Mouse (Mus musculus): ENCODE results near the gene 9530053A07Rik. TPM values are rescaled to one million over a fixed set of nuclear protein-coding genes. Genes with fewer than 3 reads are reported as not detected.

Gene 9530053A07Rik
- polyA plus RNA-seq, 1 experiment from 2014 or later, result 0.01 TPM

DNA sequence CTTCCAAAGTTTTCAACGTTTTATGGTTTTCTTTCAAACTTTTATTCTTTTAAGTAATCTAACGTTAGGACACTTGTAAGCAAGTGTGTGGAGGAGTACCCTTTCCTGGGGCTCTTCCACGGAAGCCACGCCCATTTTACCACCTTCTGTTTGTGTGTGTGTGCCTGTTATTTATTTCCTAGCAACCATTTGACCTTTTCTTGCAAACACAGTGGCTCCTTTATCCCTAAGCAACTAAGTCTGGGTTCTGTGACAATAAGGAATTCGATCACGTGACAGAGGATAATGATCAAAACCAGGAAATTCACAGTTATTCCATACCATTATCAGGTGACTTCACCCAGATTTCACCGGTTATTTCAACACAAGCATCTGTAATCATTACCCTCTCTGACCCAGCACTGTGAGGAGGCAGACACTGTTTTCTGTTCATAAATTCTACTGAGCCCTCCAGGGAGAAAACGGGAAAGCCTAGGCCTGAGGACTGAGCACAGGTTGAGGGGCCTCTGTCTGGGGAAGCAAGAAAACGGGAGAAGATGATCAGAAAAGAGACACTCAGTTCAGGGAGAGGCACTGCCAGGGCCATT is 32.0 kb downstream of the 9530053A07Rik start:
- DNase-seq (ENCODE audit: low spot score) (no peak), ATAC-seq (ENCODE audit: low read depth) (no peak)
- no peak overlapping the region for H3K9ac ChIP-seq (ENCODE audit: low read depth, low read length)
- H3K9me3 ChIP-seq (ENCODE audit: control insufficient read depth, low read length), result 0 out of 2 replicates have a peak, but pooled peaks cover 6% of the 10 kb centered on the region
- WGBS, result 54% methylated on average over 9 of the region's 9 CpGs
- no peaks in the 10 kb centered on the region for H3K27me3 ChIP-seq (replicated peaks; ENCODE audit: control insufficient read depth, insufficient read depth, low read length)
- no peak overlapping the region for H3K27ac ChIP-seq (replicated peaks; ENCODE audit: low read depth, low read length)
- no peaks in the 10 kb centered on the region for H3K36me3 ChIP-seq (ENCODE audit: control insufficient read depth, insufficient read depth, low read length)
- no peak overlapping the region for H3K4me3 ChIP-seq (ENCODE audit: low read depth, low read length)
- no peak overlapping the region for H3K4me2 ChIP-seq (ENCODE audit: low read depth, low read length)
- H3K4me1 ChIP-seq (ENCODE audit: control insufficient read depth, insufficient read depth, low read length), result no peaks in the 10 kb centered on the region

DNA sequence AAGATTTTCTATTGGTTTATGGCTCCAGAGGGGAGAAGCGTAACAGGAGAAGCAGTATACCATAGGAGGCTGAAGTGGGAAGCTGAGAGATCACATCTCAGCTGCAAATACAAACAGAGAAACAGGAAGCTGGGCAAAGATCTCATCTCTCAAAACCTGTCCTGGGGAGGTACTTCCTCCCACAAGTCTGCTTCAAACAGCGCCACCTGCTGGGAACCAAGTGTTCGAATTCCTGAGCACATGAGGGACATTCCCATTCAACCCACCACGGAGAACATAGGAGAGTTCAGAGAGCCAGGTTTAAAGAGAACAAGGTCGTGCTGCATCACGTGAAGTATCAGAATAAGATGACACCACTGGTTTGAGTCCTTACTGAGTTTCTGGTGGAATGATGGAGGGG is 36.1 kb downstream of the 9530053A07Rik start:
- 82% methylated on average over 6 of the region's 6 CpGs for WGBS
- ATAC-seq (ENCODE audit: low read depth), result no peak

DNA sequence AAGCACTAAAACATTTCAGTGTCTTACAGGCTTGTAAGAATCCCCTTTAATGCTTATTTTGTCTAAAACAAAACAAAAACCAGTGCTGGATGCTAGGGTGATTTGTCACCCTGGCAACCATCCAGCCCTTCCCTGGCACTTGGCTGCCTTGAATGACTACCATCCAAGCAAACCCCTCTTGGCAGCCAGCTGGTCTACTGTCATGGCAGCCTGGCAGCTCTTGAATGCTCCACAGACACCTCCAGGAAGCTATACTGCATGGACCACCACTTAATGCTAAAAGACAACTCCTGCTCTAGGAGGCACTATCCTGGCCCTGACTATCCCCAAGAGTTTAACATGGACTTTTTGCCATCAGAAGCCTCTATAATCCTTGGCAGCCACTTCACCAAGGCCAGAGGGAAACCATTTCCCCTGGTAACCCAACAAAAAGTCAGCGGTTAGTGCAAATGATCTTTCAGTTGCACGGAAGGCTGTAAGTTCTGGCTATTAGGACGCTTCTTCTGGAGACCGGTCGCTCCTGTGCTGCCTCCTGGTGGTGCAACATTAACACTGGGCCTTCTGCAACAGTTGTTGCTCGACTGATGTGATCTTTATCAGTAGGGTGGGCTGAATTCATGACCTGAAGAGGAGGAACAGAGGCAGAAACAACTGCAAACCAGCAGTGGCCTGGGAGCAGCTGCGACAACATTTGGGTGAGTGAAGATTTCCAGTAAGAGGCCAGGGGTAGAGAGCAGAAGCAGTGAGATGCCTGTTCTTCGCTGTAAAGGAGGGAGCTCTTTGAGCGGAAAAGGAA is 39.3 kb downstream of the 9530053A07Rik start:
- Histone ChIP-seq H3K9me3 (ENCODE audit: control insufficient read depth, low read length) (0 out of 2 replicates have a peak, but pooled peaks cover 6% of the 10 kb centered on the region), H3K36me3 (ENCODE audit: control insufficient read depth, insufficient read depth, low read length) (no peaks in the 10 kb centered on the region)
- ATAC-seq (ENCODE audit: low read depth), result peak; percentile 27; the same call in 1 of the 2 replicates

More for the DNA sequence above, 36.1 kb downstream of the 9530053A07Rik start:
- Histone ChIP-seq H3K27me3 (replicated peaks; ENCODE audit: control insufficient read depth, insufficient read depth, low read length) (no peaks in the 10 kb centered on the region), H3K4me2 (ENCODE audit: low read depth, low read length) (no peak overlapping the region), H3K27ac (replicated peaks; ENCODE audit: low read depth, low read length) (no peak overlapping the region), H3K9ac (ENCODE audit: low read depth, low read length) (no peak overlapping the region), H3K4me1 (ENCODE audit: control insufficient read depth, insufficient read depth, low read length) (peaks cover 2% of the 10 kb centered on the region; the same call in 1 of the 2 replicates), H3K9me3 (ENCODE audit: control insufficient read depth, low read length) (0 out of 2 replicates have a peak, but pooled peaks cover 6% of the 10 kb centered on the region), H3K4me3 (ENCODE audit: low read depth, low read length) (no peak overlapping the region), H3K36me3 (ENCODE audit: control insufficient read depth, insufficient read depth, low read length) (no peaks in the 10 kb centered on the region)
- DNase-seq (ENCODE audit: low spot score), result no peak

DNA sequence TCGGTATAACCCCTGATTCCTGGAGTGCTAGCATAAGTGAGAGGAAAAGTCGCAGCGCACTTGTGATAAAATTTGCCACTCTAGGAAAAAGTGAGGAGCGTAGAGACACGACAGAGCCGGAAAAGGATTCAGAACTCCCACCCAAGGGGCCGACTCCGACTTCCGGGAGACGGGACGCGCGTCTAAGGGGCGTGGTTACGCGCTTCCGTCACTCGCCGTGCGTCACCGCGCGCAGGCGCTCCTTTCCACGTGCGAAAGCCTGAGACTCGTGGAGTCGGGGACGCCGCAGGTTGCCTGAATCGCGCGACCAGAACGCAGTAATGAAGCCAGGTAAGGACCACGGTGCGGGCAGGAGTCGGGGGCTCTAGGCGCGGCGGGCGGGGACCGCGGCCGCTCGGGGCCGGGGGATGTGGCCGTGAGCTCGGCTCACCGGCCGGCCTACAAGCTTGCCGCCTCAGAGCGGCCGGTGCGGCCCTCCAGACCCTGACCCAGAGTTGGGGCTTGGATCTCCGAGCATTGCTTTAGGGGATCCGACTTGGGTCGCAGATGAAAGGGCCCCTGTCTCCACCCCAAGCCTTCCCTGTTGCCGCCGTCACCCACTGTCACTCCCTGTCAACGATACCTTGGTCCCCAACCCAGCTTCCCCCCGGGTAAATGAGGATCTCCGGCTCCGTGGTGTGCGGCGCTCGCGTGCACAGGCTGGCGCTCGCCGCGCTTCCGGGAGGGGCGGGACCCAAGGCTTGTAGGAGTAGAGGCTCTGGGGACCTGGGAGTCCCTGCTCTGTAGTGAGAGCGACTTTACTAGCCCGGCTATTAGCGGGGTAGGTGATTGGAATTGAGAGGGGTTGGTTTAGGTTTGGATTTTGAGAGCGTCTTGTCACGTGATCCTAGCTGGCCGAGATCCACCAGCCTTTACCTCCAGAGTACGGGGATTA is 40.5 kb downstream of the 9530053A07Rik start, which contains the start of gene Fbl:
TSS of gene Fbl (plus strand) at position 222 of the 934 bp plus-strand sequence.
- Histone ChIP-seq H3K4me1 (ENCODE audit: control insufficient read depth, insufficient read depth, low read length) (peaks cover 10% of the 10 kb centered on the region), H3K9me3 (ENCODE audit: control insufficient read depth, low read length) (0 out of 2 replicates have a peak, but pooled peaks cover 6% of the 10 kb centered on the region), H3K9ac (ENCODE audit: low read depth, low read length) (peak within 1 kb of the TSS; percentile 88), H3K27ac (replicated peaks; ENCODE audit: low read depth, low read length) (peak within 1 kb of the TSS; percentile 89), H3K4me3 (ENCODE audit: low read depth, low read length) (peak within 1 kb of the TSS; percentile 85), H3K36me3 (ENCODE audit: control insufficient read depth, insufficient read depth, low read length) (peaks cover under 1% of the 10 kb centered on the region; the same call in 1 of the 2 replicates), H3K27me3 (replicated peaks; ENCODE audit: control insufficient read depth, insufficient read depth, low read length) (no peaks in the 10 kb centered on the region), H3K4me2 (ENCODE audit: low read depth, low read length) (peak within 1 kb of the TSS; percentile 76)
- DNase-seq (ENCODE audit: low spot score), result peak; percentile 97
- WGBS, result under 1% methylated on average over 55 of the region's 80 CpGs
- peak; percentile 94 for ATAC-seq (ENCODE audit: low read depth)

More for the DNA sequence above, 39.3 kb downstream of the 9530053A07Rik start:
- peaks cover 10% of the 10 kb centered on the region for H3K4me1 ChIP-seq (ENCODE audit: control insufficient read depth, insufficient read depth, low read length)
- peak overlapping the region; percentile 76 for H3K4me2 ChIP-seq (ENCODE audit: low read depth, low read length)
- peak overlapping the region; percentile 88 for H3K9ac ChIP-seq (ENCODE audit: low read depth, low read length)
- peak; percentile 84 for DNase-seq (ENCODE audit: low spot score)
- peak overlapping the region; percentile 85 for H3K4me3 ChIP-seq (ENCODE audit: low read depth, low read length)
- H3K27me3 ChIP-seq (replicated peaks; ENCODE audit: control insufficient read depth, insufficient read depth, low read length), result no peaks in the 10 kb centered on the region
- WGBS, result 10% methylated on average over 9 of the region's 9 CpGs
- H3K27ac ChIP-seq (replicated peaks; ENCODE audit: low read depth, low read length), result peak overlapping the region; percentile 89

DNA sequence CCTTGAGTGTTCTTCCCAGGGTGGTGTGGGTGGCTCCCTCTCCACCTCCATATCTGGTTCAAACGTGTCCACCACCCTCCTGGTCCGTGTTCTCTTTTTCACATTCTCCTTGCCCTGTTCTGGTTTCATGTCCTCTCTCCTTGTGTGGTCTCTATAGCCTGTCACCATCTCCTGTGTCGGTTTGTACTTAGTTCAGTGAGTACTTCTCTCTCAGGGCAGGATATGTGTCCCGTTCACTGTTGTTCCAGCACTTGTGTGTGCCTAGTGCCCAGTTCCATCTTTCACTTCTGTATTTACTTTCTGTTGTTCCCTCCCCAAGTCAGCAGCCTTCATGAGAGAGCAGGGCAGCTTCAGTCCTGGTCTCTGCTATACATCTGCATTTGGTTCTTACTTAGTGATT is 46.1 kb downstream of the 9530053A07Rik start:
- no peak overlapping the region for H3K9ac ChIP-seq (ENCODE audit: low read depth, low read length)
- no peak overlapping the region for H3K27ac ChIP-seq (replicated peaks; ENCODE audit: low read depth, low read length)
- WGBS, result 84% methylated on average over 4 of the region's 4 CpGs
- DNase-seq (ENCODE audit: low spot score) (no peak), ATAC-seq (ENCODE audit: low read depth) (no peak)
- H3K27me3 ChIP-seq (replicated peaks; ENCODE audit: control insufficient read depth, insufficient read depth, low read length), result no peaks in the 10 kb centered on the region
- peaks cover 38% of the 10 kb centered on the region for H3K36me3 ChIP-seq (ENCODE audit: control insufficient read depth, insufficient read depth, low read length)
- no peak overlapping the region for H3K4me3 ChIP-seq (ENCODE audit: low read depth, low read length)
- peaks cover 9% of the 10 kb centered on the region for H3K4me1 ChIP-seq (ENCODE audit: control insufficient read depth, insufficient read depth, low read length)
- no peak overlapping the region for H3K4me2 ChIP-seq (ENCODE audit: low read depth, low read length)
- no peaks in the 10 kb centered on the region for H3K9me3 ChIP-seq (ENCODE audit: control insufficient read depth, low read length)

DNA sequence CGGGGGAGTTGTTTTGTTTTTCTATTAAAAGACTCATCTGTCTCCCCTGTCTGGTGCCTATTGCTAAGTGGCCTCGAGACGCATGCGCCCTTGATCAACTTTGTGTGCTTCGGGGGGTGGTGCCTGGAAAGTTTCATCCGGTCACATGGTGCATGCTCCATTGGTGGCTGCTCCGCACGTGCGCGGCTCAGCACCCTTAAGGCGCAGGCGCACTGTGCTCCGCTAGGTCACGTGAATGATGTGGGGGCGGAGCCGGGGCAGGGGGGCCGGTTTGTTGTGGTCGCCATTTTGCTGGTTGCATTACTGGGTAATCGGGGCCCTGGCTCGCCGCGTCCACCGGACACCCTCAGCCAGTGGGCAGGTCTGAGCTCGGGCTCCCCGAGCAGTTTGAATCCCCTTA is 50.0 kb downstream of the 9530053A07Rik start, which contains the start of gene Dyrk1b:
TSS of gene Dyrk1b (plus strand) at position 242 of the 400 bp plus-strand sequence.
- DNase-seq (ENCODE audit: low spot score) (peak; percentile 99), ATAC-seq (ENCODE audit: low read depth) (peak; percentile 90)
- H3K9ac ChIP-seq (ENCODE audit: low read depth, low read length), result peak within 1 kb of the TSS; percentile 90
- peak within 1 kb of the TSS; percentile 81 for H3K4me2 ChIP-seq (ENCODE audit: low read depth, low read length)
- H3K9me3 ChIP-seq (ENCODE audit: control insufficient read depth, low read length), result no peaks in the 10 kb centered on the region
- no peaks in the 10 kb centered on the region for H3K27me3 ChIP-seq (replicated peaks; ENCODE audit: control insufficient read depth, insufficient read depth, low read length)
- peak within 1 kb of the TSS; percentile 95 for H3K4me3 ChIP-seq (ENCODE audit: low read depth, low read length)
- peaks cover 70% of the 10 kb centered on the region for H3K36me3 ChIP-seq (ENCODE audit: control insufficient read depth, insufficient read depth, low read length)
- peaks cover 6% of the 10 kb centered on the region; the same call in 1 of the 2 replicates for H3K4me1 ChIP-seq (ENCODE audit: control insufficient read depth, insufficient read depth, low read length)
- peak within 1 kb of the TSS; percentile 92 for H3K27ac ChIP-seq (replicated peaks; ENCODE audit: low read depth, low read length)
- 0% methylated on average over 25 of the region's 25 CpGs for WGBS

DNA sequence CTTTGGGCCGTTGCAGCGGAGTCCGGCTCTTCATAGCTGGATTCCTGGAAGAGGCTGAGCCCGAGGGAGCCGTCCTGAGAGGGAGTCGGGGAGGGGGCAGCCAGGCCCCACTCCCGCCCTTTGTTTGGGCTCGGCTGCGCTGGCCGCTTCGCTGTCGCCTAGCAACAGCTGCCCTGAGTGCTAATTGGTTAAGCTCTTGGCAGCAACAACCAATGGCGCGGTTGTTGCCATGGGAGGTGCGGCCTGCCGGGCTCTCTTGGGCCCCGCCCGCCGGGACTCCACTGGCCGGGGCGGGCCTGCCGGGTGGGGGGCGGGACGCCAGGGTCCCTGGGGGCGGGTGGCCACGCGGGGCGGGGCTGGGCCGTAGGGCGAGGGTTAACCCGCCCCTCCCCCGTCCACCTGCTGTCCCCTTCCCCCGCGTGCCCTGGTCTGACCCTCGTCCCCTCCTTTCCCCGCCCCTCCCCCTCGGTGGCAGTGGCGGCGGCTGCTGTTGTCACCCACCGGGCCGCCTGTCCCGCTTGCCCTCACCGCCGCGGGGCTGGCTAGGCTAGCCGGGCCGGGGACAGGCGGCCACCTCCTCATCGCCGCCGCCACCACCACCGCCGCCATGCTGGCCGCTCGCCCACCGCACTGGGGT is 50.6 kb downstream of the 9530053A07Rik start:
- Histone ChIP-seq H3K4me3 (ENCODE audit: low read depth, low read length) (peak overlapping the region; percentile 95), H3K27ac (replicated peaks; ENCODE audit: low read depth, low read length) (peak overlapping the region; percentile 92), H3K36me3 (ENCODE audit: control insufficient read depth, insufficient read depth, low read length) (peaks cover 74% of the 10 kb centered on the region), H3K4me1 (ENCODE audit: control insufficient read depth, insufficient read depth, low read length) (peaks cover 6% of the 10 kb centered on the region; the same call in 1 of the 2 replicates), H3K9ac (ENCODE audit: low read depth, low read length) (peak overlapping the region; percentile 90), H3K4me2 (ENCODE audit: low read depth, low read length) (peak overlapping the region; percentile 81), H3K27me3 (replicated peaks; ENCODE audit: control insufficient read depth, insufficient read depth, low read length) (no peaks in the 10 kb centered on the region), H3K9me3 (ENCODE audit: control insufficient read depth, low read length) (no peaks in the 10 kb centered on the region)
- ATAC-seq (ENCODE audit: low read depth), result peak; percentile 95
- DNase-seq (ENCODE audit: low spot score), result peak; percentile 99
- WGBS, result 0% methylated on average over 20 of the region's 56 CpGs

All from embryonic facial prominence, embryonic 14.5 days (tissue).